Mouse (Mus musculus) T-helper 2 cell (primary cell): ENCODE results near the gene Sult6b1.

Experiments used
- in situ Hi-C: fragments of 300-600 bp; cut with MboI, MseI; formaldehyde crosslinking; loops from one replicate; pipeline ENCODE4 v1.15.1; 2025; ENCODE audit warnings: high pct_unique_total_duplicates

The Sult6b1 gene

DNA sequence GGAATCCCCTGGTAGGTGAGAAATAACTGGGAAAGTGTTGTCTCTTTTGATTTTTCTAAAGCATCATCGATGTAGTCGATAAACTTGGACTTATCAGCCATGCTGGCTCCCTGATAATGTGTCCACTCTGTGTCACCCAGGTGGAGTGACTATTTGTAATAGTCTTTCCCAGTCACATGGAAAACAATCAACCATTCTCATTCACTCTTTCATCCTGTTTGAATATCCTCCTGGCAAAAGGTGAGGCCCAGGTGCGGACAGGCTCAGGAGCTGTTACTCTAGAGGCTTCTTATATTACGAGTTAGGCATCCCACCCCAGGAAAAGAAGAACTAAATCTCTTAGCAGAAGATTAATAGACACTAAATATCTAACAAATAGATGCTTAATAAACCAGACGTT, at the start of gene Sult6b1:
TSS of gene Sult6b1 (minus strand) at position 101 of the 400 bp plus-strand sequence.
- in situ Hi-C loops = loop anchor here (25.0 kb wide), 1 partner anchor 1280 kb away; no protein-coding TSS in a partner anchor

DNA sequence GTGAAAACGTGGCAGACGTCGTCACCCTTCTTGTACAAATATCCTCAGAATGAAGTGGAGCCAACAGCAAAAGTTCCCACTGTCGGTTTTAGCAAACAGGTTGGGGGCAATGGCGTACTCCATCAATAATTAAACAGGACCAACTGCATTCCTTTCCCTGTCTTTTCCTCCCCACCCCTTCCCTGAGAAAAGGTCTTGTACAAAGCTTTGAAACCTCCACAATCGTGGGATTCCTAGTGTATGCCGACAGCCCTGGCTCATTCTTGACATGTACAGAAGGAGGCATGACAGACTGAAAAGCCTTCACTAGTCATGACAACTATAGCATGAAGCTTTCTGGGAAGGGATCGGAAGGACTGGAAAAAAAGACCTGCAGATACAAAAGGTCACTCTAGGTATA, 46.4 kb upstream of the Sult6b1 start:
- in situ Hi-C loops = no loop called here

DNA sequence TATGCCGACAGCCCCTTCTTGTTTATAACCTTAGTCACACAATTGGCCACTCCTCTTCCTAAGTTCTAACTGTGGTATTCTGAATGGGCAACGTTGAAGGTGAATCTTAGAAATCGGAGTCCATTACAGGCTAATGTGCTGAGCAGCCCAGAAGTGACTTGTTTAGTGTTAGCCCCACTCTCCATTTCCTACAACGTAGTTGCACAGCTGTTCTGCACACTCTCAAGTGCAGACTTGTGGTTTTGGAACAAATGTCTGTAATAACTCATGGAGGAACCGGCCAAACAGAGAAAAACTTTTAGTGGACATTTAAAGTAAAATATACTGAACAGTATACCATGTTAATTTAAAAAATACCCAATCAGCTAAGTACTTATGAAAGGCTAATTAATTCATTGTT, 45.3 kb upstream of the Sult6b1 start:
- in situ Hi-C loops = no loop called here

DNA sequence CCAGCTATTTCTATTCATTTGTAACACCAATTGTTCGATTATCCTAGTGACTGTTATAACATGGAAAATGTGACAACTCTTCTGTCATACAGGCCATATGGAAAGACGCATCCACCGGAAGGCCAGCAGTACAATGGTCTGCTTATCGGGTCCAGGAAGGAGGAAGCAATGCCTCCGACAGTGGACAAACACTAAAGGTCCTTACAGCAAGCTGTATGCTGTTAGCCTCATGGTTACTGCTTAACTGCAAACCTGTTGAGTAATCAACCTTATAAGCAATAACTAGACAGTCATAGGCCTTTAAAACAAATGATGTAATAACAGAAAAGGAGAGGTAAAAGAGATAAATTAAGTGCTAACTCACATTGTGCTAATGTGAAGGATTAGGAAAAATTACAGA, 44.4 kb upstream of the Sult6b1 start:
- in situ Hi-C loops = no loop called here

DNA sequence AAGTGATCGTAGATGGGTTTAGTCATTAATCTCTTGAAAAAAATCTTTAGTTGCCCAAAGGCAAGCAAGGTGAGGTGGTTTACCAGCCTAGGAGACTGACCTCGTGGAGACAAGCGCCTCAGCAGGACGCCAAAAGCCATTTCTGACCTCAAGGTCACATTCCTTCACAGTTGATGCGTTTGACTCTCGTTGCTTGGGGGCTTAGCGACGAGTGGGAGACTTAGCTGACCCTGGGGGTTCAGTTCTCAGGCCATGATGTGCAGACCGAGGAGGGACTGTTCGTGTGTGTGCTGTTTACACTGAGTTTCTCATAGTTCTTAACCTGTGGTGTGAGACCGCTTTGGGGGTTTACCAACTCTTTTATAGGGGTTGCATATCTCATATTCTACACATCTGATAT, 35.8 kb upstream of the Sult6b1 start:
- in situ Hi-C loops = no loop called here

- in situ Hi-C loops = no loop called here
Measured at GRCm38 (mm10) chr17:78938927-78939326, 32.1 kb upstream of the Sult6b1 start.

DNA sequence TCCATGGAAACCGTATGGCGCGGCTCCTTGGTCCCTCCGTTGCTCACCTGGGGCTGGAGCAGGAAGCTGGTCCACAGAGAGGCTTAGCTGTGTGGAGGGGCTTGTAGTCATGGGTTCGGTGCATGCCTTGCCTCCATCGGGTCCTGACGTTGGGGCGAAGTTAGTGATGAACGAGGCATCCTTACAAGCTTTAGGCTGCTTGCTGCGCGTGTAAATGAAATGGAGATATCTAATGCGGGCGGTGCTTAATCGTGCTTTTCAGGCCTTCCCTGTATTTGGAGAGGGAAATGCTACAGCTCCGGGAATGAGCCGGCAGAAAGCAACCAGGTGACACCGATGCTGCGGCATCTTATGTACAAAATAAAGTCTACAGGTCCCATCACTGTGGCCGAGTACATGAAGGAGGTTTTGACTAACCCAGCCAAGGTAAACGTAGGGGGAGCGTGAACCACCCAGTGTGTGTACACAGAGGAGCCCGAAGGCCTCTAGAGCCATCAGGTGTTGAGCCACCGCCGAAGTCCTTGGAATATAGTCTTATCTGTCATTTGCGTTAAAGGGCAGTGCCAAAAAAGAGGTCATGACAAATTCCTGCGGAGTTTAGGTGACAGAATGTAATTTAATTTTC, 30.5 kb upstream of the Sult6b1 start:
- in situ Hi-C loops = no loop called here

DNA sequence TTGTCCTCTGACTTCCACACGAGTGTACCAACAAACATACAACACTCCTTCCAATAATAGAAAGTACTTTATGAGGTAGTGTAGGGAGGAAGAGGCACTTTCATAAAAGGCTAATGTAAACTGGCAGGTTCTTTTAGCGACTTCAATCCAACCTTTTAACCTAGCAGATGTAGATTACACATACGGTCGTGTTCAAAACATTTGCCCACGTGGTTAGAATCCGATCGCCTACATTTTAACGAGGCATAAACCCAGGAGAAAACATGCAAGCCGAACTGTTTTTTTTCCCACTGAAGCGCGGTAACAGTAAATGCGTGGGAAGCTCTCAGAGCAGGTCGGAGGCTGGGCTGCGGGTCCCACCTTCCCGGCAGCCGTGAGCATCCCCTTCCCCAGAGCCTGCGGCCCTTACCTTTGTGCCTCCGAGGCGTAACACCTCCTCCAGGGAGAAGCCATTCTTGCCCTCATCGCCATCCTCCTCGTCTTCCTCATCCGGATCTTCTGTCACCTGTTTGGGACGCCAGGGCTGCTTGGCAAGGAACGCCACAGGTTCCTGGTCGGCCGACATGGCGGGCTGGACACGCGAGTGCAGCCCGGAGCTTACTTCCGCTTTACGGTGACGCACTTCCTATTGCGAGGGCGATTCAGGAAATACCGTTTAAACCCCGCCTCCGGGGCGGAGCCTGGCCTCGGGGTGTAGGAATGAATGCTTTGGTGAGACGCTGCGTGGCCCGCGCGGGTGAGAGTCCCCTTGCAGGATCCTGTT, 29.9 kb upstream of the Sult6b1 start, which contains the start of the genes Cebpz and Ndufaf7:
TSS of gene Cebpz (minus strand) at position 601 of the 763 bp plus-strand sequence.
TSS of gene Ndufaf7 (plus strand) at position 671 of the 763 bp plus-strand sequence.
- in situ Hi-C loops = no loop called here

DNA sequence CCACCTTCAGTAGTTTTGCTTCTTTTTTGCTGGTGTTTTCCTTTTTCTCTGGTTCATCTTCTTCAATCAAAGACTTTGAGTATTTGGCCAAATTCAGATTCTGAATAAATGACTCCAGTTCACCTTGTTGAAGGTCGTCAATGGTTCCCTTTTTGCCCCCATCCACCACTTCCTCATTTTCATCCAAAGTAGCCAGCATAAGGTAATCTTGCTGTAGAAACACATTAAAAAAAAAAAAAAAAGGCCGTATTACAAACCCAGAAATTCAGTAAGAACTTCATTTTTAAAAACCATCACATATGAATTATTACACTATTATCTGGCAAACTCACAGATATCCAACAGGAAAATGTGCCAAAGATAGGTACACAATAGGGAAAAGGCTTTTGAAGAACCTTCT, 29.1 kb upstream of the Sult6b1 start:
- in situ Hi-C loops = no loop called here

DNA sequence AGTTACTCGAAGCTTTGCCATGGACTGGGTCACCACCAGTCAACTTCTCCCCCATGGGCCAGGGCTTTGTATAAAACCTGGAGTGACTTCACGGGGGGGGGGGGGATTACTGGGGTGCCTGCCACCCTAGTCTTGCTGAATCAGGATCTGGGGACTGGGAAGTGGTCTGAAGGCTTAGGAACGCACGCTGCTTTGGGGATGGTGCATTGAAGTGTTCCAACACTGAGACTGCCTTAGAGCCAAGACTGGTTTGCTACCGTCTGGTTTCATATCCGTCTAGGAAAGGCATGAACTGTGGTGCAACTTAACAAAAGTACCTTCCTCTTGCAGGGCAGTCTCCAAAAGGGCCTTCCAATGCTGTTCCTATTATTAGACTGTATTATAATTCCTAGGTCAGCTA, 10.9 kb upstream of the Sult6b1 start:
- in situ Hi-C loops = loop anchor here (5.0 to 25.0 kb wide), 2 partner anchors 80 to 1270 kb away; partner anchors contain the start of genes Gpatch11 and Heatr5b

DNA sequence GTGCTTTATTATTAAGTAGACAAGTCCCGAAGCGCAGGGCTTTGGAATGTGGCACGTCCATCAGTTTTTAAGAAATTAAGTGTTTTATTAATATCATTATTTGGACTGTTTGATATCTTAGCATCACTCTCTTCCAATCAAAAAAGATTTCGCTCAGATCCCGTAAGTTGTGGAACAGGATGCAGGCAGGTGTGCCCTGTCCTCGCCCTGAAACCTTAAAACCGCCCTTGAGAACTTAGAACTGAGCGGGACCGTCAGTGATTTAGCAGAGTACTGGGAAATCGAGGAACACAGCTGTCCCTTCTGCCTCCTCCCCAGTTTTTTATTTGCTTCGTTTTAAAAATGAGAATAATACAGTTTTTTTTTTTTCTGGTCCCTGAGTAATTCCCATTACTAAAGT, 10.1 kb upstream of the Sult6b1 start:
- in situ Hi-C loops = loop anchor here (5.0 to 25.0 kb wide), 2 partner anchors 80 to 1270 kb away; partner anchors contain the start of genes Gpatch11 and Heatr5b

GRCm38 (mm10) chr17:78916369-78916813, 9.6 kb upstream of the Sult6b1 start, which contains the start of gene Cebpzos:
TSS of gene Cebpzos (plus strand) at chr17:78916500.
- in situ Hi-C loops = loop anchor here (5.0 to 25.0 kb wide), 2 partner anchors 79 to 1271 kb away; partner anchors contain the start of genes Gpatch11 and Heatr5b

DNA sequence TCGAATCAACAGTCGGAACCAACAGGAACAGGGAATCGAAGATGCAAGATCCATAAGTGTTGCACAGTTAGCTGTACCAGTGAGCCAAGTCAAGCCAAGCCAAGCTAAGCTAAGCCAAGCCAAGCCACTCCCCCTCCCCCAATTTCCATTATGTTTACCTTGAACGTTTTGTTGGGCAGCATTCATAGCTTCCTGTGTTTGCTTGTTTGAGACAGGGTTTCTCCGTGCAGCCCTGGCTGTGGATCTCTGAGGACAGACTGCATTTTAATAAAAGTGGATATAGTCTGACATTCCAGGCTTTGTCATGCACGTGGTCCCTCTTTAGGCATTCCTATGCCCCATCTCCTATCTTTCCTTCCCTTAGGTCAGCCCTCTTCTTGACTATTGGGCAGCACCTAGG, 9.0 kb upstream of the Sult6b1 start:
- in situ Hi-C loops = loop anchor here (5.0 to 25.0 kb wide), 2 partner anchors 78 to 1272 kb away; partner anchors contain the start of genes Gpatch11 and Heatr5b

DNA sequence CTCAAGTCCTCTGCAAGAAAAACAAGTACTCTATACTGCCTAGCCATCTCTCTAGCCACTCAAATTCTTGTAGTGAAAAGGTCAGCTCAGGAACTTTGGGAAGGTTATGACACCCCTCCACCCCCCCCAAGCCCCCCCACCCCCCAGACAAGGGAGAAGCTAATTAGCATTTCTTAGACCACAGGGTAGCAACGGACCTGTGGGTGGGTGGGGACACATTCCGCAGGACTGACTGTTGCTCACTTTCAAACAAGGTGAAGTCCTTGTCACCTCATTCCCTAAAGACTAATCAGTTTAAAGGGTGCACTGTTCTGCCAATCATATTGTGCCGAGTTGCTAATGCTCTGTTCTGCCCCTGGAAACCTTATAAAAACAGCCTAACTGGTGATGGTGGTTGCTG, 7.1 kb upstream of the Sult6b1 start:
- in situ Hi-C loops = loop anchor here (25.0 kb wide), 1 partner anchor 1273 kb away; no protein-coding TSS in a partner anchor

- in situ Hi-C loops = loop anchor here (25.0 kb wide), 1 partner anchor 1274 kb away; no protein-coding TSS in a partner anchor
Measured at GRCm38 (mm10) chr17:78912861-78913281, 6.1 kb upstream of the Sult6b1 start.

- in situ Hi-C loops = loop anchor here (25.0 kb wide), 1 partner anchor 1278 kb away; no protein-coding TSS in a partner anchor
Measured at GRCm38 (mm10) chr17:78909374-78909773, 2.6 kb upstream of the Sult6b1 start.

DNA sequence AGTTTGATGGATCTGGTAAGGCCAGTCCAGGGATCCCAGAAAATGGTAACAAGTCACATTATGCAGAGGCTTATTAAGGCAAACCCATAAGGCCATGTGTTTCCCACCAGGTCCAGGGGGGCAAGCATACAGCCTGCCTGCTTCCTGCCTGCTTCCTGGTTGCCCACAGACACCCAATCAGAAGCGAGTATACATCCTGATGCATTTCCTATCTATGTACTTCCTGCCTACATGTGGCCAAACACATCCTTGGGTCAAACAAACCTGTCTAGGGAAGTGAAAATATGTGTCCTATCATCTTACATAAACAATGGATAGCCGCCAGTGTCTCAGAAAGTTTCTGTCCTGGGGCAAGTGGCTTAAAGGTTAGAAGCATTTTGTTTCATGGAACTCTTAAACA, 3.6 kb downstream of the Sult6b1 start:
- in situ Hi-C loops = loop anchor here (25.0 kb wide), 1 partner anchor 1284 kb away; no protein-coding TSS in a partner anchor

DNA sequence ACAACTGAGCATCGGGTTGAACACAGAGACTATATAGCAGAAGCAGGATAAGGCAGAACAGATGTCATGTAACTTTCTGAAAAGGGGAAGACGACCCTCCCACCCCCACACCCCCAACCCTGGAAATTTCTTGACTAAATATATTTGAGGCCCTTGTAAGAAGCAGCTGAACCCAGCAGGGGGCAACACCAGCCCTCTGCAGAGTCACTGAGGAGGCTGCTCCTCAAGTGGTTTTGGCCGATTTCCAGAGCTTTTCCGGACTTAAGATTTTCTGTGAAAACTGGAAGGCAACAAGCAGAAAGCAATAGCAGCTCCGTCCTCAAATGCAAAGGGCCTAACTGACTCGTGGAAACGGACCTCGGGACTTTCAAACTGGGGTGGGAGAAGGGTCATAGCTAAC, 11.4 kb downstream of the Sult6b1 start:
- in situ Hi-C loops = loop anchor here (10.0 kb wide), 1 partner anchor 569 kb away; no protein-coding TSS in a partner anchor

GRCm38 (mm10) chr17:78894991-78895390, 11.8 kb downstream of the Sult6b1 start:
- in situ Hi-C loops = loop anchor here (10.0 kb wide), 1 partner anchor 570 kb away; no protein-coding TSS in a partner anchor

DNA sequence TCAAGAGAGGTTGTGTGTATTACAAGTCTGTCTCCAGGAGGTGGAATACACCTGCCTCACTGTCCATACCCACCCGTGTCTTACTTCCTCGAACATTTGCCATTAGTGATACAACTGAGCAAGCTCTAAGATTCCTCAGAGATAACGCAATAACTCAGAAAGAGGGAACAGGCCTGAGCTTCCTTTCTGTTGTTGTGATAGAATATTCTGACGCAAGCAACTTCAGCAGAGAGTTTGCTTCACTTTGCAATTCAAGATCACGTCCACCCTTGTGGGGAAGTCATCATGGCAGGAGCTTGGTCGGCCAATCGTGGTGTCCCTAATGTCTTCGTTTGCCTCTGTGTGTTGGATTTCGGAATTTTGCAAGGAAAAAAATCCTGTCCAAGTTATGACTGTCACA, 15.8 kb downstream of the Sult6b1 start:
- in situ Hi-C loops = loop anchor here (10.0 kb wide), 1 partner anchor 574 kb away; no protein-coding TSS in a partner anchor

- in situ Hi-C loops = no loop called here
Measured at GRCm38 (mm10) chr17:78889184-78889583, 17.6 kb downstream of the Sult6b1 start.

GRCm38 (mm10) chr17:78888554-78888953, 18.2 kb downstream of the Sult6b1 start:
- in situ Hi-C loops = no loop called here
